Mouse (Mus musculus) CH12.LX (cell line): ENCODE data around the gene Aspdh. TPM values are rescaled to one million over a fixed set of nuclear protein-coding genes. Genes with fewer than 3 reads are reported as not detected.
A peak's percentile ranks its signal among the peaks of the same experiment; 100 is the strongest.

Experiments
- DNase-seq: peaks from one replicate; pipeline ENCODE4 v3.0.0-alpha.2; 2013; ENCODE audit errors: extremely low read depth
- H3K27ac ChIP-seq: 2 replicates; pipeline ENCODE4 v1.5.1; 2012; ENCODE audit warnings: low read depth, mild to moderate bottlenecking, control low read depth, moderate library complexity; ENCODE audit not compliant: insufficient read depth
- H3K27me3 ChIP-seq: replicated peaks from 2 replicates; pipeline ENCODE3; 2012; ENCODE audit warnings: inconsistent platforms
- H3K36me3 ChIP-seq, 2 experiments: replicated peaks in 1 of 2; 2 replicates each; pipeline versions ENCODE3 to v1.6.1; 2012; ENCODE audit warnings: inconsistent platforms in 1 of 2, low read length in 1 of 2, mild to moderate bottlenecking in 1 of 2, mixed read lengths in 1 of 2, moderate library complexity in 1 of 2; ENCODE audit not compliant: control insufficient read depth in 1 of 2, insufficient read depth in 1 of 2
- H3K4me1 ChIP-seq, 2 experiments: 2 replicates each; pipeline ENCODE4 v1.6.1; 2012; ENCODE audit warnings: inconsistent platforms in 1 of 2, moderate library complexity in 1 of 2; ENCODE audit not compliant: insufficient read depth in 2 of 2, control insufficient read depth in 1 of 2
- H3K4me2 ChIP-seq: 2 replicates; pipeline ENCODE4 v1.6.1; 2012; ENCODE audit warnings: low read depth, mild to moderate bottlenecking, control low read depth; ENCODE audit not compliant: poor library complexity, insufficient read depth, severe bottlenecking
- H3K4me3 ChIP-seq, 3 experiments: fragments of 150-350 bp in 1 of 3; sonication (generic) in 1 of 3; replicated peaks in 1 of 3; 2 replicates each; pipeline versions ENCODE3 to v1.5.1; 2011 to 2012; ENCODE audit warnings: low read depth in 2 of 3, low read length in 2 of 3, mild to moderate bottlenecking in 2 of 3, moderate library complexity in 2 of 3, control low read depth in 1 of 3, improper control_type of control experiment in 1 of 3, inconsistent platforms in 1 of 3, mixed read lengths in 1 of 3; ENCODE audit not compliant: poor library complexity in 1 of 3
- H3K79me2 ChIP-seq: replicated peaks from 2 replicates; pipeline ENCODE4 v1.6.1; 2012; ENCODE audit warnings: mild to moderate bottlenecking, moderate library complexity; ENCODE audit not compliant: control insufficient read depth, poor library complexity, insufficient read depth, severe bottlenecking; ENCODE audit errors: extremely low read depth
- H3K9ac ChIP-seq: 2 replicates; pipeline ENCODE4 v1.6.1; 2012; ENCODE audit warnings: low read depth, mild to moderate bottlenecking, control low read depth, moderate library complexity; ENCODE audit not compliant: insufficient read depth
- H3K9me3 ChIP-seq: replicated peaks from 2 replicates; pipeline ENCODE3; 2012; ENCODE audit warnings: low read length, inconsistent platforms, mixed read lengths
- CTCF ChIP-seq, 2 experiments: IDR thresholded peaks in 1 of 2; conservative IDR thresholded peaks in 1 of 2; 2 replicates each; pipeline ENCODE4 v1.5.1; 2011 to 2012; ENCODE audit warnings: low read depth in 2 of 2, low read length in 2 of 2, improper control_type of control experiment in 1 of 2, inconsistent platforms in 1 of 2, mild to moderate bottlenecking in 1 of 2, moderate library complexity in 1 of 2
- EP300 ChIP-seq: IDR thresholded peaks from 2 replicates; pipeline ENCODE4 v1.6.1; 2011; ENCODE audit warnings: low read length, improper control_type of control experiment
- GABPA ChIP-seq: IDR thresholded peaks from 2 replicates; pipeline ENCODE4 v1.6.1; 2012; ENCODE audit warnings: low read depth, low read length, improper control_type of control experiment, inconsistent platforms; ENCODE audit not compliant: insufficient replicate concordance
- HCFC1 ChIP-seq: IDR thresholded peaks from 2 replicates; pipeline ENCODE4 v1.6.1; 2012; ENCODE audit warnings: low read depth, mild to moderate bottlenecking, inconsistent platforms, low read length, improper control_type of control experiment
- JUN ChIP-seq: IDR thresholded peaks from 2 replicates; pipeline ENCODE4 v1.6.1; 2011; ENCODE audit warnings: low read depth, mild to moderate bottlenecking, low read length, improper control_type of control experiment, moderate library complexity; ENCODE audit not compliant: insufficient read depth
- MXI1 ChIP-seq: IDR thresholded peaks from 2 replicates; pipeline ENCODE4 v1.6.1; 2011; ENCODE audit warnings: mild to moderate bottlenecking, low read depth, low read length, improper control_type of control experiment
- NRF1 ChIP-seq: IDR thresholded peaks from 2 replicates; pipeline ENCODE4 v1.6.1; 2014; ENCODE audit warnings: low read depth, mild to moderate bottlenecking, inconsistent platforms, low read length, improper control_type of control experiment, moderate library complexity
- POLR2AphosphoS2 ChIP-seq: IDR thresholded peaks from 2 replicates; pipeline ENCODE4 v1.6.1; 2011; ENCODE audit warnings: low read depth, low read length, improper control_type of control experiment
- TBP ChIP-seq: conservative IDR thresholded peaks from 2 replicates; pipeline ENCODE4 v1.6.1; 2011; ENCODE audit warnings: low read depth, low read length, improper control_type of control experiment
- TCF12 ChIP-seq: IDR thresholded peaks from 2 replicates; pipeline ENCODE4 v1.6.1; 2014; ENCODE audit warnings: low read depth, mild to moderate bottlenecking, inconsistent platforms, low read length, improper control_type of control experiment
- ZMIZ1 ChIP-seq: IDR thresholded peaks from 2 replicates; pipeline ENCODE4 v1.6.1; 2012; ENCODE audit warnings: low read depth, mild to moderate bottlenecking, inconsistent platforms, low read length, improper control_type of control experiment
- ZNF384 ChIP-seq: IDR thresholded peaks from 2 replicates; pipeline ENCODE4 v1.6.1; 2012; ENCODE audit warnings: low read depth, low read length, improper control_type of control experiment, inconsistent platforms
- dilution Hi-C: fragments of 300-500 bp; cut with MboI; formaldehyde crosslinking; loops from 2 replicates; pipeline ENCODE4 v1.14.3; 2020; ENCODE audit warnings: low sequenced_read_pairs; ENCODE audit not compliant: extremely low pct_unique_long_range_greater_than_20kb, extremely low pct_ligation_motif_present
- in situ Hi-C: fragments of 300-500 bp; cut with MboI; formaldehyde crosslinking; loops from 3 replicates; pipeline ENCODE4 v1.14.3; 2019; ENCODE audit warnings: low sequenced_read_pairs, low pct_ligation_motif_present, low pct_unique_long_range_greater_than_20kb, mixed read lengths
- polyA plus RNA-seq: library from polyadenylated mRNA; unstranded; fragments of >175 nt; gene quantifications from 2 replicates; pipeline ENCODE4 v1.2.1, GENCODE M21; 2012; ENCODE audit warnings: low read depth; ENCODE audit not compliant: insufficient read length
- total RNA-seq, 2 experiments: library from RNA; depleted of rRNA; stranded (reverse); fragments of 300-350 nt in 1 of 2; fragments of >200 nt in 1 of 2; gene quantifications; 2 replicates each; pipeline ENCODE4 v1.2.3; 2012 to 2014

The Aspdh gene
- total and polyA plus RNA-seq, 3 experiments = not detected

- TF ChIP-seq JUN = peak; percentile 37
- peak; percentile 77; the same call in 1 of the 2 replicates for TF ChIP-seq POLR2AphosphoS2
- TF ChIP-seq ZMIZ1 = no peak; the same call in 1 of the 2 replicates
- TF ChIP-seq HCFC1 = peak; percentile 78
- no peak; the same call in 1 of the 2 replicates for TF ChIP-seq ZNF384
- peak; percentile 96 for TF ChIP-seq NRF1
- peak; percentile 97 for TF ChIP-seq GABPA
- peak; percentile 58; the same call in 1 of the 2 replicates for TF ChIP-seq TBP
These were observed 31.0 kb downstream of the Aspdh start, which contains the start of the genes Emc10 and Fam71e1 (continued) for GRCm38 (mm10) chr7:44495992-44496770.

GRCm38 (mm10) chr7:44496771-44497109 is 31.5 kb downstream of the Aspdh start:
- H3K36me3 ChIP-seq = peaks cover 13 to 46% of the 10 kb centered on the region in 2 experiments
- H3K4me1 ChIP-seq = peaks cover 4 to 21% of the 10 kb centered on the region in 2 experiments; a peak in 3 of 4 replicates
- in situ Hi-C loops (loop anchor here (10.0 kb wide), 1 partner anchor 232 kb away; the partner anchor contains the start of gene Gm15517), dilution Hi-C loops (no loop called here)
- H3K9me3 ChIP-seq = no peaks in the 10 kb centered on the region
- peaks cover 8% of the 10 kb centered on the region; the same call in 1 of the 2 replicates for H3K79me2 ChIP-seq
- H3K4me3 ChIP-seq = peak overlapping the region; percentile 70 to 76 (median 73)
- TF ChIP-seq GABPA (no peak), CTCF (conservative IDR thresholded peaks at IDR 0.05 in 1 of 2, IDR thresholded peaks at IDR 0.05 in 1 of 2; ENCODE audit: low read depth in 2 of 2, low read length in 2 of 2) (peak in 1 of 2 experiments; percentile 7; a peak in 1 of 4 replicates), POLR2AphosphoS2 (no peak), ZMIZ1 (peak; percentile 87; the same call in 1 of the 2 replicates)
- no peaks in the 10 kb centered on the region for H3K27me3 ChIP-seq
- DNase-seq = no peak
- peak overlapping the region; percentile 35; the same call in 1 of the 2 replicates for H3K9ac ChIP-seq
- H3K4me2 ChIP-seq = peak overlapping the region; percentile 57; the same call in 1 of the 2 replicates
- peak overlapping the region; percentile 66 for H3K27ac ChIP-seq

- no peak overlapping the region for H3K27ac ChIP-seq
- no peak for TF ChIP-seq MXI1
- no peak for TF ChIP-seq EP300
- TF ChIP-seq TCF12 = no peak
- peaks cover 6 to 42% of the 10 kb centered on the region in 2 experiments for H3K36me3 ChIP-seq
- DNase-seq = no peak
- no peak overlapping the region; the same call in 1 of the 2 replicates for H3K4me2 ChIP-seq
- H3K9ac ChIP-seq = no peak overlapping the region
- dilution Hi-C loops = no loop called here
- no peaks in the 10 kb centered on the region for H3K27me3 ChIP-seq
- H3K79me2 ChIP-seq = peaks cover 8% of the 10 kb centered on the region; the same call in 1 of the 2 replicates
- H3K4me1 ChIP-seq = peaks cover 4 to 21% of the 10 kb centered on the region in 2 experiments; a peak in 3 of 4 replicates
- in situ Hi-C loops = loop anchor here (10.0 kb wide), 1 partner anchor 233 kb away; the partner anchor contains the start of gene Gm15517
- no peaks in the 10 kb centered on the region for H3K9me3 ChIP-seq
- H3K4me3 ChIP-seq = peak overlapping the region in 1 of 3 experiments; percentile 73
These were observed 32.3 kb downstream of the Aspdh start for GRCm38 (mm10) chr7:44497361-44498055.
